Mouse (Mus musculus) layer of hippocampus, adult 2 months (tissue): ENCODE results near the gene 2900011O08Rik. TPM values are rescaled to one million over a fixed set of nuclear protein-coding genes. Genes with fewer than 3 reads are reported as not detected.
"Not testable (repeated sequence)": the region's sequence is repeated elsewhere in the genome, so short reads cannot be mapped to it uniquely, and the experiment has no call there.

Source experiments
- DNase-seq, 2 experiments: peaks; one replicate each; pipeline ENCODE4 v3.0.0; 2022; ENCODE audit warnings: low spot score in 2 of 2
- H3K27ac ChIP-seq: fragments of 200-600 bp; 2 replicates; pipeline ENCODE4 v1.8.1; 2022
- H3K4me3 ChIP-seq: fragments of 200-600 bp; 2 replicates; pipeline ENCODE4 v1.8.1; 2022; ENCODE audit warnings: mild to moderate bottlenecking
- CTCF ChIP-seq: fragments of 200-600 bp; conservative IDR thresholded peaks from 2 replicates; pipeline ENCODE4 v1.8.1; 2022; ENCODE audit warnings: antibody characterized with exemption, mild to moderate bottlenecking, moderate library complexity
- total RNA-seq, 2 experiments: library from RNA; stranded (reverse); gene quantifications; 2 replicates each; pipeline ENCODE4 v1.2.3; 2021

The 2900011O08Rik gene
- total RNA-seq, 2 experiments from 2014 or later, result 248 to 261 TPM

GRCm38 (mm10) chr16:14058541-14058940, 72.1 kb downstream of the 2900011O08Rik start:
- Histone ChIP-seq H3K4me3 (no peak overlapping the region), H3K27ac (peak overlapping the region; percentile 11; the same call in 1 of the 2 replicates)
- TF ChIP-seq CTCF, result no peak
- no peak for DNase-seq

DNA sequence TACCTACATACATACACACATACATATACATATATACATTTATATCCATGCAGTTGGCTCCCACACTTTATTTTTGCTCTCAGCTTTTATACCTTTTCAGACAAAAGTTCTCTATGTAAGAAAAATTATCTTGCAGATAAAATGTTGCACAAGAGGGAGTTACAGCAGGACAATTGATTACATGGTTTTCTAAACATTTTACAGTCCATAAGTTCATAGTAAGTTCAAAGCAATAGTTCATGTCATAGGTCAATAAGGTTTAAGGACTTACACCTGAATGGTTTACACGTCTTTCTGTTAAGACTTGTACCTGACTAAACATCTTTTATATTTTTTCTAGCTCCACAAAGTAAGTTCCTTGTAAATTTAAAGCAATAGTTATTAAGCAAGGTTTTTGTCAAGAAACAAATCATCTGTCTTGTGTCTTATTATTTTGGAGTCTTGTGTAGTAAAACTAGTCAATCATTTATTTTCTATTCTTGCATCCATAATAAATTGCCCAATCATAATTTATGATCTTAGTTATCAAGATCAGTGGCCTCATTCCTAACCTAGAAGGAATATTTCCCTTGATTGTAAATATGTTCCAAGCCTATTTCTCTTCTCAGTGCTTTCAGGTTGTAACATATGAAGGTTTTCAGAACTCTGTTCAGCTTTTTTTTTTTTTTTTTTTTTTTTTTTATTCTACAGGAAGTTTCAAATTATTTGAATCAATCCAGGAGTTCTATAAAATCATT, 72.9 kb downstream of the 2900011O08Rik start:
- TF ChIP-seq CTCF, result no peak
- Histone ChIP-seq H3K4me3 (no peak overlapping the region), H3K27ac (no peak overlapping the region)
- DNase-seq, result no peak

GRCm38 (mm10) chr16:14059869-14060268, 73.5 kb downstream of the 2900011O08Rik start:
- TF ChIP-seq CTCF, result no peak
- H3K27ac ChIP-seq, result no peak overlapping the region

DNA sequence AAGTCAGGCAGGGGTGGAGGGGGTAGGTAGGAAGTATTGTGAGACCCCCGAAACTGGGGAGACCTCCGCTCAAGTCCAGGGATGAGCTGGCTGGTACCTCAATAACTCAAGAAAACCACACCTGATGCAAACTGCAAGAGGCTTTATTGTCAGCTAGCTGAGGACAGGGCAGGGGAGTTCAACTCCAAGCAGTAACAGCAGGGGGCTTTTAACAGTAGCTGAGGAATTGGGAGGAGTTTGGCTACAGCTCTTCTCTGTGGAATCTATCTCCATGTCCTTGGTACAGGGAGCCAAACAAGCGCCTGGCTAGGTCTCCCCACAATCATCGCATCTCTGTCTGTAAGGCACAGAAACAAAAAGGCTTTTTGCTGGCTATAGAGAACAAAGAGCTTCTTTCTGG, 80.2 kb downstream of the 2900011O08Rik start:
- not testable (repeated sequence) for DNase-seq, H3K27ac ChIP-seq

More at GRCm38 (mm10) chr16:14059869-14060268, 73.5 kb downstream of the 2900011O08Rik start:
- H3K4me3 ChIP-seq, result no peak overlapping the region
- DNase-seq, result no peak

DNA sequence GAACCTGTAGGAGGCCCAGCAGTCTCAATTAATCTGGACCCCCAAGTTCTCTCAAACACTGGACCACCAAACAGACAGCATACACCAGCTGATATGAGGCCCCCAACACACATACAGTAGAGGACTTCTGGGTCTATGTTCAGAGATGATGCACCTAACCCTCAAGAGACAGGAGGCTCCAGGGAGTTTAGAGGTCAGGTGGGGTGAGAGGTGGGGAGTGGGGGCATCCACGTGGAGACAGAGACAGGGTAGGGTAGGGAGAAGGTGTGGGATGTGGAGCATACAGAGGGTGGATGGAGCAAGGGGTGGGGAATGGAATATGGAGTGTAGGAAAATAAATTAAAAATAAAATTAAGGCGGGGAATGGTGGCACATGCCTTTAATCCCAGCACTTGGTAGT, 82.3 kb downstream of the 2900011O08Rik start:
- H3K27ac ChIP-seq, H3K4me3 ChIP-seq, DNase-seq: not testable (repeated sequence)

More for the DNA sequence above, 80.2 kb downstream of the 2900011O08Rik start:
- not testable (repeated sequence) for H3K4me3 ChIP-seq

GRCm38 (mm10) chr16:14070471-14071169, 84.2 kb downstream of the 2900011O08Rik start:
- no peak for TF ChIP-seq CTCF
- DNase-seq, result peak; percentile 29 to 31

GRCm38 (mm10) chr16:14082925-14083324, 96.5 kb downstream of the 2900011O08Rik start:
- H3K27ac ChIP-seq, result no peak overlapping the region
- DNase-seq, result no peak
- H3K4me3 ChIP-seq, result no peak overlapping the region
- TF ChIP-seq CTCF, result no peak

More at GRCm38 (mm10) chr16:14070471-14071169, 84.2 kb downstream of the 2900011O08Rik start:
- Histone ChIP-seq H3K27ac (peak overlapping the region; percentile 58; the same call in 1 of the 2 replicates), H3K4me3 (no peak overlapping the region)

- Histone ChIP-seq H3K27ac (no peak overlapping the region), H3K4me3 (no peak overlapping the region)
- no peak for DNase-seq
- TF ChIP-seq CTCF, result no peak
Observed at GRCm38 (mm10) chr16:14088249-14088648, 101.8 kb downstream of the 2900011O08Rik start.

DNA sequence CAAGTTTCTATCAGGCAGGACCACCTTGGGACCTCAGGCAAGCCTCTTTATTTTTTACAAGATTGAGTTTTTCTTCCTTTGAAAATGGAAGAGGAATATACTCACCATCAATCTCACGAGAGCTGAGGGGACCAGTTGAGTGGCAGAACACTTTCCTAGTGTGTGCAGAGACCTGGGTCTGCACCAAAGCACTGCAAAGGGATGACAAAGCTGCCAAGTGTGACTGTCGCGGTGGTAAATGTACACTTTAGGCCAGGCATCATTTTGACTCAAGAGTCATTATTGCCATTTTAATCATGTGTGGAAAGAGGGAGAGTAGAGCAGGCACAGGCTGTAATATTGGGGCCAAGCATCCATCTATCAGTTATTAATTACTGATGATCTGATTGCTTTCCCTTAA, 102.9 kb downstream of the 2900011O08Rik start:
- no peak overlapping the region for H3K4me3 ChIP-seq
- no peak for TF ChIP-seq CTCF
- DNase-seq, result no peak
- no peak overlapping the region for H3K27ac ChIP-seq

DNA sequence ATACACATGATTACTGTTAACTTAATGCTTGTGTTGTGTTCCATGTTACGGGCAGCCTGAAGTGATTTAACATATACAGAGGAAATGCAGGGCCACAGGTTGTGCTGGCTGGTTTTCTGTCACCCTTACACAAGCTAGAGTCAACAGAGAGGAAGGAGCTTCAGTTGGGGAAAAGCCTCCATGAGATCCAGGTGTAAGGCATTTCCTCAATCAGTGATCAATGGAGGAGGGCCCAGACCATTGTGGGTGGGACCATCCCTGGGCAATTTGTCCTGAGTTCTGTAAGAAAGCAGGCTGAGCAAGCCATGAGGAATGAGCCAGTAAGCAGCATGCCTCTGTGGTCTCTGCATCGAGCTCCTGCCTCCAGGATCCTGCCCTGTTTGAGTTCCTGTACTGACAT, 105.4 kb downstream of the 2900011O08Rik start:
- Histone ChIP-seq H3K4me3 (no peak overlapping the region), H3K27ac (no peak overlapping the region)
- DNase-seq, result no peak
- no peak for TF ChIP-seq CTCF

GRCm38 (mm10) chr16:14105891-14106290, 119.5 kb downstream of the 2900011O08Rik start:
- TF ChIP-seq CTCF, result no peak
- H3K27ac ChIP-seq, result no peak overlapping the region
- H3K4me3 ChIP-seq, result no peak overlapping the region
- DNase-seq, result no peak

- H3K4me3 ChIP-seq, result no peak overlapping the region
- no peak for TF ChIP-seq CTCF
- no peak overlapping the region for H3K27ac ChIP-seq
- no peak for DNase-seq
Observed at GRCm38 (mm10) chr16:14109651-14110230, 123.3 kb downstream of the 2900011O08Rik start.

GRCm38 (mm10) chr16:14110922-14111321, 124.5 kb downstream of the 2900011O08Rik start:
- Histone ChIP-seq H3K27ac (peak overlapping the region; percentile 46; the same call in 1 of the 2 replicates), H3K4me3 (no peak overlapping the region)
- TF ChIP-seq CTCF, result no peak
- no peak for DNase-seq
